Mouse (Mus musculus) G1E (cell line): Measurements from ENCODE around the gene Sacs.

Source experiments
- CTCF ChIP-seq: IDR thresholded peaks from 2 replicates; pipeline ENCODE4 v1.5.1; 2012; ENCODE audit warnings: low read depth, low read length, inconsistent platforms, mixed read lengths
- TAL1 ChIP-seq: conservative IDR thresholded peaks from 2 replicates; pipeline ENCODE4 v1.6.1; 2012; ENCODE audit warnings: low read depth, low read length, inconsistent platforms, mixed read lengths

GRCm38 (mm10) chr14:61143358-61143757 lies 5.1 kb downstream of the Sacs start:
- TF ChIP-seq TAL1 (no peak), CTCF (no peak)
